Mouse (Mus musculus) ES-E14 (cell line): ENCODE measurements around the gene 4933411K16Rik. TPM values are rescaled to one million over a fixed set of nuclear protein-coding genes. Genes with fewer than 3 reads are reported as not detected.
A peak's percentile ranks its signal among the peaks of the same experiment; 100 is the strongest.

Experiments
- DNase-seq: peaks from one replicate; pipeline ENCODE4 v3.0.0-alpha.2; 2013; ENCODE audit warnings: low read depth, low spot score
- H3K27ac ChIP-seq: 2 replicates; pipeline ENCODE4 v1.5.1; 2012; ENCODE audit warnings: low read depth, mild to moderate bottlenecking, low read length, moderate library complexity, mixed read lengths; ENCODE audit not compliant: poor library complexity, insufficient read depth, severe bottlenecking
- H3K36me3 ChIP-seq: 2 replicates; pipeline ENCODE4 v1.6.1; 2012; ENCODE audit warnings: mild to moderate bottlenecking, low read length, moderate library complexity, mixed read lengths; ENCODE audit not compliant: control insufficient read depth, poor library complexity, insufficient read depth, severe bottlenecking
- H3K4me1 ChIP-seq, 2 experiments: fragments of 150-350 bp in 1 of 2; sonication (generic) in 1 of 2; 2 replicates each; pipeline ENCODE4 v1.6.1; 2012; ENCODE audit warnings: low read length in 2 of 2, mild to moderate bottlenecking in 1 of 2, mixed read lengths in 1 of 2; ENCODE audit not compliant: control insufficient read depth in 2 of 2, insufficient read depth in 2 of 2, poor library complexity in 1 of 2
- H3K4me3 ChIP-seq, 2 experiments: fragments of 150-350 bp in 1 of 2; sonication (generic) in 1 of 2; 2 replicates each; pipeline ENCODE4 v1.5.1; 2012; ENCODE audit warnings: low read length in 2 of 2, low read depth in 1 of 2, mild to moderate bottlenecking in 1 of 2, mixed read lengths in 1 of 2; ENCODE audit not compliant: insufficient read depth in 1 of 2, poor library complexity in 1 of 2, severe bottlenecking in 1 of 2
- H3K9ac ChIP-seq: 2 replicates; pipeline ENCODE4 v1.6.1; 2012; ENCODE audit warnings: low read depth, mild to moderate bottlenecking, low read length, mixed read lengths; ENCODE audit not compliant: poor library complexity, insufficient read depth, severe bottlenecking
- H3K9me3 ChIP-seq: fragments of 150-350 bp; sonication (generic); 2 replicates; pipeline ENCODE4 v1.6.1; 2012; ENCODE audit warnings: low read depth, mild to moderate bottlenecking, low read length; ENCODE audit not compliant: control insufficient read depth, insufficient read depth
- CHD2 ChIP-seq: IDR thresholded peaks from 2 replicates; pipeline ENCODE4 v1.6.1; 2014; ENCODE audit warnings: mild to moderate bottlenecking, low read depth, low read length, inconsistent platforms
- HCFC1 ChIP-seq: IDR thresholded peaks from 2 replicates; pipeline ENCODE4 v1.6.1; 2012; ENCODE audit warnings: low read length, inconsistent platforms, borderline replicate concordance; ENCODE audit not compliant: insufficient read depth
- MAFK ChIP-seq: IDR thresholded peaks from 2 replicates; pipeline ENCODE4 v1.6.1; 2014; ENCODE audit warnings: mild to moderate bottlenecking, low read depth, low read length, inconsistent platforms; ENCODE audit not compliant: insufficient read depth
- ZC3H11A ChIP-seq: IDR thresholded peaks from 2 replicates; pipeline ENCODE4 v1.6.1; 2012; ENCODE audit warnings: low read depth, mild to moderate bottlenecking, inconsistent platforms, low read length, borderline replicate concordance
- ZNF384 ChIP-seq: IDR thresholded peaks from 2 replicates; pipeline ENCODE4 v1.6.1; 2012; ENCODE audit warnings: low read depth, low read length, inconsistent platforms
- in situ Hi-C, 2 experiments: fragments of 600-800 bp; cut with MboI; formaldehyde crosslinking; loops; one replicate each; pipeline ENCODE4 v1.15.1; 2025; ENCODE audit warnings: low sequenced_read_pairs in 2 of 2, inconsistent platforms in 1 of 2; ENCODE audit not compliant: unreplicated experiment in 2 of 2
- total RNA-seq: library from RNA; depleted of rRNA; stranded (reverse); fragments of 300-350 nt; gene quantifications from 2 replicates; pipeline ENCODE4 v1.2.3, GENCODE M21; 2012

4933411K16Rik gene
- total RNA-seq, 1 experiment, result 0.62 TPM

DNA sequence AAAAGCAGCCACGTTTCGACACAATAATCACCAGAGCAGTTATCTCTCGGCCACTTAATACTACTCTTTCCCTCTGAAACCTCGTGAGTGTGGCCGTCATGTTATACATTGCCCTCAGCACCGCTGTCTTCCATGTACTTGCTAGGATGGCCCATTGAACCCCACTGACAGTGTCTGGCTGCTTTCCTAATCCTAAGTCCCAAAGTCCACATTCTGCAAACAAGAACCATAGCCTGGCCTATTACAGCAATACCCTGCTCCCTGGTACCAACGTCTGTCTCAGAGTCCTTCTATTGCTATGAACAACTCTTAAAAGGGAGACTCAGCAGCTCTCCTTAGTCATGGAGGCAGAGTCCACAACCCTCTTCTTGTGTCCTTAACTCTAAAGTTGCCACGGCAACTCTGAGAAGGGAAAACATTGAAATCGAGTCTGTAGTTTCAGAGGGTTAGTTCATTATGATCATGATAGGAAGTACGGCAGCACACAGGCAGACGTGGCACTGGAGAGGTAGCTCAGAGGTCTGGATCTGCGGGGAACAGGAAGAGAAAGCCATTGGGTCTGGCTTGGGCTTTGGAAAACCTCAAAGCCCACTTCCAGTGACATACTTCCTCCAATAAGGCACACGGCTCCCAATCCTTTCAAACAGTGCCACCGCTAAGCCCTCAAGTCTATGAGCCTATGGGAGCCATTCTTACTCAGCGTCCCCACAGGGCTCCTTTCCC, 20.0 kb downstream of the 4933411K16Rik start:
- in situ Hi-C loops, result no loop called here

DNA sequence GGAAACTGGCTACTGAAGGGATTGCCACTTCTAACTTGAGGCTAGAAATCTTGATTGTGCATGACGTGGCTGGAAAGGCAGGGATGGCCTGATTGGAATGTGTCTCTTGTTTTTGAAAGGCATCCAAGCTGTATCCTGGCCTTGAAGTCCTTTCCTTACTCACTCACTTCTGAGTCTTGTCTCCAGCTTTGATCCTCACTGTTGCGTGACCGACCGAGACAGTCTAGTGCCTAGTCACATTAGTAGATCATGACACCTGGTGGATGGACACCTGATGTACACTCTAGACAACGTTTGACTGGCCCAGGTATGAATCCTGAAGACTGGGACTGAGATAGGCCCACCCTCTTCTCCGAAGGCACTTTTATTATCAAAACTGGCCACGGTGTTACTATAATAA, 20.8 kb downstream of the 4933411K16Rik start:
- no peak for TF ChIP-seq HCFC1
- TF ChIP-seq ZC3H11A, result no peak
- no peak for TF ChIP-seq MAFK
- TF ChIP-seq ZNF384, result no peak
- no peak for TF ChIP-seq CHD2
- Histone ChIP-seq H3K9ac (no peak overlapping the region), H3K4me1 (peaks cover 0 to 8% of the 10 kb centered on the region in 2 experiments; a peak in 1 of 4 replicates), H3K9me3 (no peaks in the 10 kb centered on the region), H3K36me3 (no peaks in the 10 kb centered on the region), H3K4me3 (no peak overlapping the region), H3K27ac (no peak overlapping the region)
- DNase-seq, result no peak
- in situ Hi-C loops, result no loop called here

More for the DNA sequence above, 20.0 kb downstream of the 4933411K16Rik start:
- no peak for DNase-seq
- H3K9me3 ChIP-seq, result no peaks in the 10 kb centered on the region
- no peak overlapping the region for H3K27ac ChIP-seq
- TF ChIP-seq CHD2, result no peak
- no peak for TF ChIP-seq ZNF384
- no peak for TF ChIP-seq HCFC1
- no peak for TF ChIP-seq MAFK
- TF ChIP-seq ZC3H11A, result no peak
- peaks cover 0 to 8% of the 10 kb centered on the region in 2 experiments; a peak in 1 of 4 replicates for H3K4me1 ChIP-seq
- H3K4me3 ChIP-seq, result no peak overlapping the region
- no peaks in the 10 kb centered on the region for H3K36me3 ChIP-seq
- H3K9ac ChIP-seq, result no peak overlapping the region

DNA sequence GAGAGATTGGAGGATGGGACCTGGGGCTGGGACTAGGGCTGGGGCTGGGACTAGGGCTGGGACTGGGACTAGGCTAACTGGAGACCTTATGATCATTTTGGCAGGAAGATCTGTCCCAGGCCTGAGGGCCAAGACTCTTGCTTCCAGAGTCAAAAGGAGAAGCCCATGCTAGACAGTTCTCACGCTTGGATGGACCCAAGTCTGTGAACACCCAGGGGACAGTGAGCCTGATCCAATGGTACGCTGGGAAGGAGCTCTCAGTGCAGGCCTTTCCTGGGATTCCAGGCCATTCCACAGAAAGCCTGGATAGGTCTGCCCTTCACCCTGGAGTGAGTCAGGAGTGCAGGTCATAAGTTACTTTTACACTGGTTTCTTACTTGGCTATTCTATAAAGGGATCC, 23.0 kb downstream of the 4933411K16Rik start:
- in situ Hi-C loops, result no loop called here
- no peaks in the 10 kb centered on the region for H3K9me3 ChIP-seq
- DNase-seq, result no peak
- TF ChIP-seq HCFC1 (no peak), MAFK (no peak), CHD2 (no peak), ZC3H11A (no peak), ZNF384 (no peak)
- no peaks in the 10 kb centered on the region for H3K36me3 ChIP-seq
- H3K27ac ChIP-seq, result no peak overlapping the region
- no peak overlapping the region for H3K4me3 ChIP-seq
- no peak overlapping the region for H3K9ac ChIP-seq
- H3K4me1 ChIP-seq, result peaks cover 0 to 1% of the 10 kb centered on the region in 2 experiments; a peak in 1 of 4 replicates

DNA sequence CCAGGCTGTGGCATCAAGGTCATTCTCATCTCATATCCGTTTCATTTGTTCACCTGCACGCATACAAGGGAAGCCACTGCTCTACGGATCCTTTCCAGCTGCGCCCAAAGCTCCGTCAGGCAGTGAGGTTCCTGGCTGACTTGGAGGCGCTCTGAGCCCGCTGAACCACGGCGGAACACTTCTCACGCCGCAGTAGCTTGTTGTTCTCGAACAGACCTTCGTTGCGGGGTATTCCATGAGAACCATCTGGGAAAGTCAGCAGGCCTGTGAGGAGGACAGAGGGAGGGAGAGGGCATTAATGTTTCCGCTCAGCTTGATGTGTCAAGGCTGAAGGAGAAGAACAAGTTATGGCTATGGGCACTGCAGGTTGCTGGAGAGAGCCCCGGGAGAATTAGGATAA, 23.9 kb downstream of the 4933411K16Rik start:
- Histone ChIP-seq H3K9me3 (no peaks in the 10 kb centered on the region), H3K9ac (no peak overlapping the region; the same call in 1 of the 2 replicates), H3K4me3 (peak overlapping the region; percentile 2 to 6; a peak in 1 of 4 replicates), H3K4me1 (no peaks in the 10 kb centered on the region; a peak in 1 of 4 replicates), H3K27ac (no peak overlapping the region), H3K36me3 (no peaks in the 10 kb centered on the region)
- TF ChIP-seq HCFC1 (no peak), ZC3H11A (no peak), ZNF384 (no peak), MAFK (no peak), CHD2 (no peak)
- no peak for DNase-seq
- in situ Hi-C loops, result no loop called here
